Mouse (Mus musculus) layer of hippocampus, postnatal 14 days (tissue): ENCODE measurements around the gene Col4a3. TPM values are rescaled to one million over a fixed set of nuclear protein-coding genes. Genes with fewer than 3 reads are reported as not detected.

Source experiments
- DNase-seq, 2 experiments: peaks; one replicate each; pipeline ENCODE4 v3.0.0; 2021 to 2022; ENCODE audit warnings: low spot score in 2 of 2, mixed read lengths in 1 of 2
- total RNA-seq, 2 experiments: library from RNA; stranded (reverse); gene quantifications; 2 replicates each; pipeline ENCODE4 v1.2.3; 2021

Gene Col4a3
- total RNA-seq, 2 experiments from 2014 or later: 0.38 to 1.2 TPM

- DNase-seq: no peak
Observed at GRCm38 (mm10) chr1:82662269-82662668, 75.5 kb downstream of the Col4a3 start.

GRCm38 (mm10) chr1:82663522-82663921, 76.8 kb downstream of the Col4a3 start:
- DNase-seq: peak in 1 of 2 experiments; percentile 3

- DNase-seq: no peak
Observed at GRCm38 (mm10) chr1:82686328-82686727, 99.6 kb downstream of the Col4a3 start.

- no peak for DNase-seq
Observed at GRCm38 (mm10) chr1:82686866-82687265, 100.1 kb downstream of the Col4a3 start.

DNA sequence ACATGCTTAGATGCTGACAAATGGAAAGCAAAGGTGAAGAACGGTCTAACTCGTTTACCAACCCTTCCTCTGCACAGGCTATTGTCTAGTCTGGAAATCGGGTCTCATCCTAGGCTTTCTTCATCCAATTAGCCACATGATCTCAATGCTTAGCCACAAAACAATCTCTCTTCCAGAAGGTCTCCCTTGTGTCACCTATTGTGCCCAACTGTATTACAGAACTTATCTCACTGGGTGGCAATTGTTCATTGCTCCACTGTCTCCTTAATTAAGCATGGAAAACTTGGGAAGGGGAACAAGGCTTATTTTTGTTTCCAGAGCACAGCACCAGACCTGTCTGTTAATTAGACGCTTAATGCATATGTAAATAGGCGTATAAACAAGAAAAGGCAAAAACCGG, 101.2 kb downstream of the Col4a3 start:
- DNase-seq: no peak

GRCm38 (mm10) chr1:82695915-82696314, 109.2 kb downstream of the Col4a3 start:
- DNase-seq: no peak

- DNase-seq: no peak
Observed at GRCm38 (mm10) chr1:82717816-82718512, 131.2 kb downstream of the Col4a3 start.

DNA sequence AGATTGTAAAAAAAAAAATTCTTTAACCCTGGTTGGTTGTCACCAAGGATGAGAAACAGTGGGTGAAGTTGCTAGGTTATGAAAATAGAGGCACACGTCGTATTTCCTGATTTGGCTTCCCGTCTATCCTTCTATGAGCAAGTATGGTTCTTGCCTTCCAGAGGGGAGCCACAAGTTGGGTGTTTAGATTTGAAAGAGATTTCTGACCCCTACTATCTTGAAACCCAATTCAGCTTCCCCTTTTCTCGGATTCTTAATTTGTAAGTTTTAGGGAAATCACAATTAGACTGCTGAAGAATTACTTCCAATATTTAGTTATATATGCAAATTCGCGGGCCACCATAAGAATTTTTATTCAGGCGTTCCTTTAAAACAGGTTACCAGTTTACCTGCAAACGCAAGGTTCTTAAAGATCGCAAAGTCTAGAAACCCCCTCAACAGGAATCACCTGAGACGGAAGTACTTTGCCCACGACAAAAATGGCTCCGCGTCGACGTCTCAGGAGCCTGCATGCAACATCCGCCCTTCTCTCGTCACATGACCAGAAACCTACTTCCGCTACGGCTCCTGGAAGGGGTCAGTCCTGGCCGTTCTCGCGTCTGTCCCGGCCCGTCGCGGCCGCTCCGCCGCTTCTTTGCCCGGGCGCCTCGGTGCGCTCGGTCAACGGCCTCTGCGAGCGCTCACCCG, 137.8 kb downstream of the Col4a3 start, which contains the start of gene Mff:
TSS of gene Mff (plus strand) at position 552 of the 687 bp plus-strand sequence.
- peak; percentile 90 to 95 for DNase-seq

DNA sequence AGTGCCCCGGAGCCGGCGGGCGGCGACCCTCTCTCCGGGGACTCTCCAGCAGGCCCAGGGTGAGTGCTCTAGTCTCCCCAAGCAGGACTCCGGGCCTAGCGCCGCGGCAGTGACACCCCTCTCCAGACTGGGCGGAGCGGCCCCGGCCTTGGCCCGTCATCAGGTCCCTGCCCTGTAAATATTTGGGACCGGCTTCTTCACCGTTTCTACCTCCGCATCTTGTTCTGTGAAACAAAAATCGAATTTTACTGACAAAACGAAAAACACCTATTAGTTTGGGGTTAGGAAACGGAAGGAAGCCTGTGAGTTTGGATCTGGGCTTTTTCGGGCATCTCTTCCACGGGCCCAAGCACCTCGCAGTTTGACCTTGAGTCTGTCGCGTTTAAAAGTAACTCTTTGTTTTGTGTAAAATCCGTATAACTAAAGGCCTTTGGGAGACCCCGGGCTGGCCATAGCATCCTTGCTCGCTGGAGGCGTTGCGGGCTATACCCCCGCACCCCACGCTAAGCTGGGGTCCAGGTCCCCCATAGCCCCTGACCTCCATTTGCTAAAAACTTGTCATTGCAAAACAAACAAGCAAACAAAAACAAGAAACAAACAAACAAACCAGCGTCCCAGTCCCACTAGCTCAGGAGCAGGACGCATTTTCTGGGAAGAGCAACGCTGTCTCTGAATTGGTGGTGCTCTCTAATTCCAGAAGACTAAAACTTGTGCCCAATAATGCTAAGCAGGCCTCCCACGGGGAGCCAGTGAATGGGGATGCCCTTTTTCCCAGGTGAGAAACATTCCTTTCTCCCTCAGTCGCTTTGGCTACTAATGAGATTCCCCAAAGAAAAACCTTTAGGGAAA, 138.5 kb downstream of the Col4a3 start:
- no peak for DNase-seq

DNA sequence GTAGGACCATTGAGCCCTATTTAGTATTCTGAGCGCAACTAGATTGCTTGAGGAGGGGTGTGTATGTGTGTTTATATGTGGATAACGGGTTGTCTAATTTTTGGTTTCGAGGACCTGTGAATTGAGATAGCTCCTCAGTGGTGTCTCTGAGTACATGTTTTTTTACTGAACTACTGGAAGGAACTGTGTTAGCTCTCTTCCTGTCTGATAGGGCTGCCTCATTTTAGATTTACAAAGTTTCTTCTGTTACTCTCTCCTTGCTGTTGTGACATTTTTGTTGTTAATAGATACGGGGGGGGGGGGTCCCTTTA, 139.1 kb downstream of the Col4a3 start:
- no peak for DNase-seq

GRCm38 (mm10) chr1:82726482-82726881, 139.8 kb downstream of the Col4a3 start:
- DNase-seq: no peak

GRCm38 (mm10) chr1:82733357-82733756, 146.6 kb downstream of the Col4a3 start:
- no peak for DNase-seq

- no peak for DNase-seq
Observed at GRCm38 (mm10) chr1:82738066-82738465, 151.3 kb downstream of the Col4a3 start.

GRCm38 (mm10) chr1:82741539-82741938, 154.8 kb downstream of the Col4a3 start:
- no peak for DNase-seq

- DNase-seq: no peak
Observed at GRCm38 (mm10) chr1:82743962-82744361, 157.2 kb downstream of the Col4a3 start.

DNA sequence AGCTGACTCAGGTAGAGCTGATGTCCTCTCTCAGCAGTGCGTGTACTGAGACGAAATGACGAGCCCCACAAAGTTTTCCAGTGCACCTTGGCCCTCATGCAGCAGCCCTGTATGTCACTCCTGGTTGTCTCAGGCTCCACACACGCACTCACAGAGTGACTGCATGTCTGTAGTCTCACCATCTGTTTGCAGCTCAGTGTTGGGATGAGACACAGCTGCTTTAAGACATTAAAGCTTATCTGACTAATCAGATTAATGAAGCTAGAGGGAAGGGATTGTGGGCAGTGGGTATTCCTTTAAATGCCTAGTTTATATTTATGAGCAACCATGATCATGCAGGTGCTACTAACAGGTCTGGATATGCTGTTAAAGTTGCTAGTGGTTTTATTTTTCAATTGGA, 159.7 kb downstream of the Col4a3 start:
- DNase-seq: no peak

- DNase-seq: no peak
Observed at GRCm38 (mm10) chr1:82747714-82748452, 161.2 kb downstream of the Col4a3 start.

GRCm38 (mm10) chr1:82759520-82759919, 172.8 kb downstream of the Col4a3 start:
- DNase-seq: no peak

DNA sequence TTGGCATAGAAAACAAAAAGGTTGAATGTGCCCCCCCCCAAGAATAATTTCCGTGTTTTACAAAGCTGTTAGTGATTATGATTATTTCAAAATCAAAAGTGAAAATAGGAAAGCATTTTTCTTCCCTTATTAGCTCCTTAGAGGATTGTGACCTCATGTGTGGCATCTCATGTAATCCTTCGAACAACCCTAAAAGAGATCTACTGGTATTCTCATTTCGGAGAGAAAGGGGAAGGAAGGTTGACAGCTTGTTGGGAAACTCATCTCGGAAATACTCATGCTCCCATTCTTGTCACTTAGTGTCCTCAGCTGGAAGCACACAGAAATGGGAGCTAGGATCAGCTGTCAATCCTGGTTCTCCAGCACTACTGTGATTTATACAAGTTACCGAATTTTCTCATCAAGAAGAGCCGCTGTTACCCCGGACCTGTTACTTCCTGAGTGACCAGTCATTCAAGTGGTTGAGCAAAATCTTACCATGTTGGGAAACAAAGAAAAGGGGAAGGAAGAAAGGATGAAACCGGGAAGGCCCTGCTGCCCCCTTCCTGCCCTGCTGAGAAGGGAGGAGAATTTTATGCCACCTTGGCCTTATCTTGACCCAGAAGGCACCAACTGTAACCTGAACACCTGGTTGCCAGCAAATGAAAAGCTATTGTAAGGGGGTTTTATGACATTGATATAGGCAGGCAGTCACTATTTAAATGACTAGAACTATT, 174.9 kb downstream of the Col4a3 start:
- DNase-seq: no peak

DNA sequence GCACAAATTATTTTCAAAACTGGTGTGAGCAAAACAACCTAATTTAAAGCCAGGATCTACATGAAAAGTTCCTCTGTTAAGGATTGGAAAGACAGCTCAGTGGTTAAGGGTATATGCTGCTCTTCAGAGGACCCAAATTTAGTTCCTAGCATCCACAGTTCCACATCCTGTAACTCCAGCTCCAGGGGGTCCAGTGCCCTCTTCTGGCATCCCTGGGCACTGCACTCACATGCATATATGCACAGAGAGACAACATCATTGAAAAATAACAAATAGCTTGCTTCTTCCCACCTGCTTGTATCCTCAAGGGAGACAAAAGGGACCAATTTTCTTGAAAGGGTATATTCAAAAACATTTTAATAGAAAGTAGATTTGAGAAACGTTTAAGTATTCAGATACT, 175.6 kb downstream of the Col4a3 start:
- DNase-seq: no peak

GRCm38 (mm10) chr1:82766227-82766626, 179.5 kb downstream of the Col4a3 start:
- DNase-seq: no peak
